Mouse (Mus musculus) thymus, adult 18-20 months (tissue): ENCODE measurements at regions not wholly inside any gene's neighbourhood (a gene's known extent, or its start where the extent isn't known, plus 50 kb on each side); places are given as distances from the start of the nearest gene placed in this dataset.

Experiments
- DNase-seq, 2 experiments: peaks; one replicate each; pipeline ENCODE4 v3.0.0; 2022; ENCODE audit warnings: mixed read lengths in 2 of 2

DNA sequence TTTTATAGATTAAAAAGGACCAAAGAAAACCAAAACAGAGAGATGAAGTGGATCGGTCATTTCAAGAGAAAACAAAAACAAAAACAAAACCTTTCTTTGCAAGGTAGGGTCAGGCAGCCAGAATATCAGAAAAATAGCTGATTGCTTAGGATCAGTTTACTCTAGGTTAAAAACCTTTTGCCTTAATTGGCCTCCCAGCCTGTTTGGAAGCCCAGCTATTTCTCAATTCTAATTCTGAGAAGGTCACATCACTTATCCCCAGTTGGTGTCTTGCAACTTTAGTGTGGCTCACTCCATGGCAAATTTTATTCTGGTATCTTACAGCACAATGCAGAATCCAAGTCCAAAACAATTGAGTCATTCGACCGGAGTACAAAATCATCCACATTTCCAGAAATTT, 70.0 kb downstream of the 1190002N15Rik start:
- no peak for DNase-seq

DNA sequence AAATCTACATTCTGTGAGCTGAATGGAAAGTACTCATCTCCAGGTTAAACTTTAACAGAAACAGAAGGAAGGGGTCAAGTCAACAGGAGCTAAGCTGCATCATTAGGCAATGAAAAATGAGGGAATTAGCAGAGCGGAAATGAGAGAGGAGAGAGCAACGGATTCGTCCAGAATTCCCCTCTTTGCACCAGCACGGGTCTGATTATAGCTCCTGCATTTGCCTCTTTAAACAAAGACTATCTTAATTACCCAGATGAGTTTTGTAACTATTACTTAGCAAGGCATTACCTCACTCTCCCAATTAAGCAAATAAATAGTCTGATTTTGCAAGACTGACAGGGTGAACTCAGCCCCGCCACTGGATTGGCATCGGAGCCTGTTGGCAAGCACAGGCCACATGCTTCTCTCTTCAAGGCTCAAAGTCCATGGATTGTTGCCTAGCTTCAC, 81.8 kb downstream of the 1190002N15Rik start:
- DNase-seq = no peak

DNA sequence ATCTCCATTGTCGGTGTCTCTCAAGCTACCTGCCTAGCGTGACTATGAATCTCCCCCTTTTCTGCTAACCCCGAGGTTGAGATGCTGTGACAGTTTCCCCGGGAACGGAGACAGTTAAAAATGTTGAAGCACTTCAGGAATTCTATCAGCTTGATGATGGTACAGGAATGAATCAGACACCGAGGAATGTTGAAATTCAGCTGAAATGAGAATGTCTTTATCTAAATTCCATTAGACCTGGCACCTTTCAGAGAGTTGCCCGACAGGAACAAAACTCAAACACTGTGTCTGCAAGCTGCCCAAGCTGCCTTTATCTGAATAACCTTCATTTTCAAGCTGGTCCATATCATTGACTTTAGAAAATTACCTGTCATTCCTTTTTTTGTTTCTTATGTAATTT, 82.4 kb downstream of the 1190002N15Rik start:
- DNase-seq = no peak

DNA sequence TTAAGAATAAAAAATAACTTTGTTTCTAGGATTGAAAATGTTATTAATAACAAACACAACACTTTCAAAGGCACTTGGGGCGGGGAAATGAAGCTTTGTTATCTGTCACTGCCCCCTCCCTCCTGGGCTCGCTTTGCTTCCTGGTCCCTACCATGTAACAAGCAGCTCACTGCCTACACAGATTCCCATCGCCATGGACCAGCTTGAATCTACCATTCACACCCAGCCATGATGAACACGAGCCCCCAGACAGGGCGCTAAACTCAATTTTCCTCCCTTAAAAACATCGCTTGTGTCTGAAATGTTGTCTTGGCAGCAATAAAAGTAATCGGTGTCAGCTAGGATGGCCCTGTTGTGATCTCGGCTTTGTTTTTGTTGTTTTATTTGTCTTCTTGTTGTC, 88.0 kb downstream of the 1190002N15Rik start:
- DNase-seq = no peak

DNA sequence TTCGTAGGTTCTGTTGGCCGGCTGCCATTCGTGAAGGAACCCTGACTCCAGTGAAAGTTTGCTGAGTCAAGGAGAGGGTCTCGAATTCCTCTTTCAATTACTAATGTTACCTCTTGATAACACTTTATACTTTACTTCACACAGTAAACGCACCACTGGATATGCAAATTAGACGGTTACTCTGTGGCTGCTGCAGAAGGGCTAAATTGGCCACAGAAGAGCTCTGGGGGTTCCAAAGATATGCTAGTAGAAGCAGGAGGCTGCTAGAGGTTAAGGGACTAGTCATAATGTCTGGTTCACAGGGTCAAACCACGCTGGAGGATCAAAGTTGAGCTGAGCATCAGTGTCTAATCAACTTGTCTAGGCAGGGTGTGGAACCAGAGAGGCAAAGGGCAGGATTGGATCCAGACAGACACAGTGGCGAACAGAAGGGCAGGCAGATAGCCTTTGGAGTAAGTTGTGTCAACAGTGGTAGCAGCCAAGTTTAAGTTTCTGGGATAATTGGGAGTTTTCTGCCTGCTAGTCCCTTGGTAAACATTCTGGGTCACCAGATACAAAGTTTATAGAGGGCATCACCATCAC, 91.6 kb downstream of the 1190002N15Rik start:
- DNase-seq = no peak

DNA sequence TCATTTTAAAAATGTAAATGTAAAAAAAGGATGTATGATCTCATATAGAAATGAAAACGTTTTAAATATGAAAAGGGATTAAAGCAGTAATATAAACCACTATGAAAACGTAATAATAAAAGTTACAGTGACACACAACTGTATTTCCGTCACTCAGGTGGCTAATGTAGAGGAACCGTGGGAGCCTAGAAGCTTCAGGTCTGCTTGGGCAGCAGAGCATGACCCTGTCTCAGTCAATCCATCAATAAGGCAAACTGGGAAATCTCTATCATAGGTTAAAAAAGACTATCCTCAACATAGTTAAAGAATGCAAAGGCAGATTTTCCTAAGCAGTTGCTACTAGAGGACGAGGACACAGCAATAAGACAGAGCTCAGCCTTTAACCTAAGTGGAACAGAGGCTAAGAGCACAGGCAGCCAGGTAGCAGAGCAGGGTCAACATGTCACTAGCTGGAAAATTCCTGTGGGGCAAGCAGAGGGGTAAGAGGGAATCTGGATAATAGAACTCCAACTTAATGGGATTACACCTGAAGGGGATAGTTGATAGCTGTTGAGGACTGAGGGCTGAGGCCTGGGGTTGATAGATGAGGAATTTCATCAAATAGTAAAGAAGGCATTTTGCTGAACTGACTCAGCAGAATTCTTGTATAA, 93.6 kb downstream of the 1190002N15Rik start:
- no peak for DNase-seq

DNA sequence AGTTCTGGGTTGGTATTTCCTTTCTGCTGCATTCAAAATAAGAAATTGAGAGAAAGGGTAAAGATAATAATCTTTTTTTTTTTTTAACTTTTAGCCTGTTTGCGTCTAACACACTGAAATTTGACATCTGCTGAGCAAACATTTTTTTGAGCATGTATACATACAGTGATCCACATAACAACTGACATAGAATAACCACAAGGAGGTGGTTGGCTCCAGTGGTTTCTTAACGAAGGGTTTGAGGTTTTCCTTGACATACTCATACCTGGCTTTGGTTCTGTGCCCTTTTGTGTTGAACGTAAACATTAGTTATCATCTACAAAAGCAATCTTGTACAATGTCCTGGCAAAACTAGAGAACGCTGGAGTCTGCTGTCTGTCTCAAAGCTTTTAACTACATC, 96.5 kb downstream of the 1190002N15Rik start:
- peak in 1 of 2 experiments; percentile 4 for DNase-seq

DNA sequence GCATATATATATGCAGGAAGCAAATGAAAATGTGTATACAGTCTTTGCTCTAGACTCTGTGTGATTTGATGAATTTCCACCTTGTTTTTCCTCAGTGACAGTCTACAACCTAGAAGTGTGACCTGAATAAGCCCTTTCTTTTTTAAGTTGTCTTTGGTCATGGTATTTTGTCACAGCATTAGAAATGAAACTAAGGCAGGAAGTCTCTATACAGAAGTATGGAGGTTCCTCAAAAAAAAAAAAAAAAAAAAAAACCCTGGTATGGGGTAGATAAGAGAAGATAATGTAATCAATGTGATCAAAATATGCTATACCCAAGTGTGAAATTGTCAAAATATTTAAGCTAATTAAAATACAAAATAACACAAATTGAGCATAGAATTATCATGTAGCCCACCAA, 104.4 kb downstream of the 1190002N15Rik start:
- no peak for DNase-seq

DNA sequence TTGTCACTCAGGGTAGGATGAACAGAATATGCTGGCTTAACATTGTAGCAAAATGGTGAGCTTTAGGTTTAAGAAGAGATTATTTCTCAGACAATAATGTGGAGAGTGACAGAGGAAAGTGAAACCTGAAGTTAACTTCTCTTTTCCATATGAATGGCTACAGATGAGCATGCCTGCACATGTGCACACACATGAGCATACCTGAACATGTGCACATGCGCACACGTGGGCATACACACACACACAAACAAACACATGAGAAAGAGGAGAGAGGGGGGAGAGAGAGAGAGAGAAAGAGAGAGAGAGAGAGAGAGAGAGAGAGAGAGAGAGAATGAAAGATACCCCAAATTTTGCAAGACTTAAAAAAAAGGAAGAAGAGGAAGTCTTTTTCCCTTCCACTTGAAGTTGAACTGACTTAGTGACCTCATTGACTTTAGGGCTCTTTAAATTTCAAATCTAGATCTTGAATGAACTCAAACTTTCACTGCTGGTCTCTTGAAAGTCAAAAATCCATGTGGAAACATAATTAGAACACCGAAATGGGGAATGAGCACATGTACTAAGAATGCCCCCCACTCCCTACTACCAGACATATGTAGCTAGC, 105.6 kb downstream of the 1190002N15Rik start:
- no peak for DNase-seq

DNA sequence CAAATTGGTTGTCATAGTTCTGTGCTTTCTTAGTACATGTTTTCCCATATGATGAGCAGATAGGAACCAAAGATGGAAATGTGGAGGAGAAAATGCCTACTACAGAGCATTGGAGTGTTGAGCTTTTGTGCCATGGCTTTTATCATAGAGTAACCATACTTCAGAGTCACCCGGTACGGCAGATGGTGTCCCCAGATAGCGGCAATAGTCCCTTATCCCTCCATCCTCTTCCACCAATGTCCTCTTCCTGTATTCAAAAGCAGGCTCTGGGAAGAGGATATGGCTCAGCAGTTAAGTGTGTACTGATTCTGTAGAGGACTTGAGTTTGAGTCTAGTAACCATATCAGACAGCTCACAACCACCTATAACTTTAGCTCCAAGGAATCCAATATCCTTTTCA, 106.3 kb downstream of the 1190002N15Rik start:
- no peak for DNase-seq

DNA sequence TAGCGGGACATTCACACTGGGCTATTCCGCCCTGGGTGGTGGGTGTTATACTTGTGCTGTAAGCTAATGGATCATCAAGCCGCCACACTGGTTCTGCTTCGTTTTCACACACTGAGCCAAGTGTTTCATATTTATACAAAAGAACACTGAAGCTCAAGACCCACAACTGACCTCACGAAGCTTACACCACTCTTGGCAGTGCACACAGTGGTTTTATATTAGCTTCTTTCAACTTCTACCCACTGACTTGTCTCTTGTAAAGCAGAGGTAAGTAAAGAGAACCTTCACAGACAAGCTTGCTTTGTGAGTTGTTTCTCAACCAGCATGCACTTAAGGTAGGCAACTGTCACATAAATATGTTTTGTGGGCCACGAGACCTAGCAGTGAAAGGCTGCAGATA, 106.9 kb downstream of the 1190002N15Rik start:
- no peak for DNase-seq

DNA sequence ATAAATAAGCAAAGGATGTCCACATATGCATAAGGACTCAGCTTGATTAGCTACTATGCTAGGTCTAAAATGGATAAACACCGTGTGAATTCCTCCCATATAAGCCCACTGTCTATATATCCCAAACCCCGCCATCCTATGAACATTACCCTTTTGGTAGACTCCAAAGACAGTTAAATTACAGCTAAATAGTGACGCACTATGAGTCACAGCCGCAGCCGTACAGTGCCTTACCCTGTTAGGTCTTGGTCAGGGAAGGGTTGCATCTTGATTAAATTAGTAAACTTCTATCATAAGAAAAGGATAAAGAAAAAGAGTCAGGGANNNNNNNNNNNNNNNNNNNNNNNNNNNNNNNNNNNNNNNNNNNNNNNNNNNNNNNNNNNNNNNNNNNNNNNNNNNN, 111.1 kb downstream of the 1190002N15Rik start:
- no peak for DNase-seq

DNA sequence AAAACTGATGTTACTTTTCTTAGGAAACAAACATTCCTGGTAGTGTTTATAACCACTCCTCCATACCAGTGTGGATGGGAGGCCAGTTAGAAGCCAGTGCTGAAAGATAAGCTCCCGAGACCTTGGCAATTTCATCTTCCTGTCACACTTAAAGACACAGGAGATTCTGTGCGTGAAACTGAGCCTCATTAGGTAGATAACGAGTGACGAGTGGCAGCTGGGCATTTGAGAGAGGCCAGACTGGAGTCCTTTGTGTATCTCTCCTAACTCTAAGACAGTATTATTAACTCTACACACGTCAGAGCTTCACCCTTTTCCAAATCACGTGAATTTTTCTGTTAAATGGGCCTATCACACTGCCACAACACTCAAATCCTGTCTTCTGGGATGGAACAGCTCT, 112.1 kb downstream of the 1190002N15Rik start:
- no peak for DNase-seq

DNA sequence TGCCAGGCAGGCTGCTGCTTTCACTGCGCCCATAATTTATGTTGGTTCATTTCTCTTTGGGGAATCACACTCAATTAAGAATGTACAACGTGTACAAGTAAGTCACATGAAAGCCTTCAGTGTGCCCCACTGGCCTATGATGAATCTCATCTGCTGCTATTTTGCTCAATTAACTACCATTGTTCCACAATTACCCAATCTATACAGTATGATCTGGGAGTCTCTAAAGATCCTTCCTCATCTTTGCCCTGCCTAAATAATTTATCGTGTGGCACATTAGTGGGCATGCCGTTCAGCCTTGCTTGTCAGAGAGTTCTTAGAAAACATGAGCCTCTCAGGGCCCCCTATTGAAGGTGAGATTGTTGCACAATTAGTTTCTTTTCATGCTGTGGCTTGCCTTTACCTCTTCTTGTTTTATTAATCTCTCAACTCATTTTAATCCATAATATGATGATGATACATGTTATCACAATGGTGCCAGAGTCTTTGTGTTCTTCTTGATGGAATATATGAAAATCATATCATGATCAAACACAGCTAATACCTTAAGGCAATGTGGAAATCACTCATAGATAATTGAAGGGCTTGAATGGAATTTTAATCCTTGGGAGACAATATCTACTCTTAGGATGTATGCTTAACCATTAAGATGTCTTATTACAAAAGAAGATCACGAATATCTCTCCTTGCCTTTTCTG, 113.3 kb downstream of the 1190002N15Rik start:
- no peak for DNase-seq

DNA sequence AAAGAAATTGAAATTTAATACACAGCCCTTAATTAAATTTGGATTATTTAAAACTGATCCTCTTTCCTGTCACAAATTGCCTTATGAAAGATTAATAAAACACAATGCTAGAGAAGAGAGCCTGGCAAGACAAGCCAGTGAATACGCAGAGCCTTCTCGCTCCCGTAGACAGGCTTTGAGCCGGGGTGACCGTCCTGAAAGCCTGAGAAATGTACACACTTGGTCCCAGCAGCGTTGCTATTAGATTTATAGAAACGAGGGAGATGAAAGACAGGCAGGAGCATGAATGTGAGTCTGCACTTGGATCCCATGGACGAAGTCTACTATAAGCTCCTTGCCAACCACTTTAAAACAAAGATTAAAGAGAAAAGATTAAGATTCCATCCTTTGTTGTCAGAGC, 127.3 kb downstream of the 1190002N15Rik start:
- no peak for DNase-seq

DNA sequence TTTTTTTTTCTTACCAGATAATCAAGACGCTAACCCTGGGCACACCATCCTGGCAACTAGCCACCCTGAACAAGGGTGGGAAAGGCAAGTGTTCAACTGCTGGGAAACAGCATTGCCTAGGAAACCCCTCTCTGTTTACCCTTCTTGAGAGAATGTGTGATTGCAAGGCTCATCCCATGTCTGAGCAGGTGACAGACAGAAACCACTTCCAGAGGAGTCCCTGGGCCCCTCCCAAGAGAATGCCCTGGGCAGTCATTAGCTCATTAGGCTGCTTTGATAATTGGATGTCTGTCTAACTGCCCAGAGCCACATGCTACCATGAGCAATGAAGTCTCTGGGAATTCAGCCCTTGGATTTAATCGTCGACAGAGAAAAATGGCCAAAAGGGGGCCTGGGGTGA, 127.8 kb downstream of the 1190002N15Rik start:
- DNase-seq = no peak

DNA sequence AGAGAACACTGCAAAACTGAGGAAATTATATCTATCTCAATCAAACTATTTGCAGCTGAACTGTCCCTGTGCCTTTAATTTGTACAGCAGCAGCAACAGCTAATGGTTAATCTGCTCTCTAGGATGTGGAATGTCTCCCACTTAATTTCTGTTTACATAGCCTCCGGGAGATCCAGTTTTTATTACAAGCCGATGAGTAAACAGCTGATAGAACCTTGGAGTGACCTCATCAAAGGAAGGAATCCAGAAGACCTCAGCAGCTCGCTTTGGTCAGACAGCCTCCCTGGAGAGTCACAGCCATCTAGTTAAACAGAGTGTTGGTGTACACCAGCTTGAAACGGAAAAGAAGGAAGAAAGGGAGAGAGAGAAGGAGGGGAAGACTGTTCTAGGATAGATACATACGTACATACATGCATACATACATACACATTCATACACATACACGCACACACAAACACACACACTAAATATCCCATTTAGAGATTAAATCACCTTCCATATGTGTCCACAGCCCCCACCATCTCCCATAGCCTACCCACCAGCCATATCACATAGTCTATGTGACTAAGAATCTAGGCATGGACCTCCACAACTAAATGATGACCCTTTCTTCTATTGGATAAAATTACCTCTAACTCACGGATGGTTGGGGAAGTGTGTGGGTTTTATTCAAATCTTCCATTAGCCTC, 129.1 kb downstream of the 1190002N15Rik start:
- DNase-seq = no peak

DNA sequence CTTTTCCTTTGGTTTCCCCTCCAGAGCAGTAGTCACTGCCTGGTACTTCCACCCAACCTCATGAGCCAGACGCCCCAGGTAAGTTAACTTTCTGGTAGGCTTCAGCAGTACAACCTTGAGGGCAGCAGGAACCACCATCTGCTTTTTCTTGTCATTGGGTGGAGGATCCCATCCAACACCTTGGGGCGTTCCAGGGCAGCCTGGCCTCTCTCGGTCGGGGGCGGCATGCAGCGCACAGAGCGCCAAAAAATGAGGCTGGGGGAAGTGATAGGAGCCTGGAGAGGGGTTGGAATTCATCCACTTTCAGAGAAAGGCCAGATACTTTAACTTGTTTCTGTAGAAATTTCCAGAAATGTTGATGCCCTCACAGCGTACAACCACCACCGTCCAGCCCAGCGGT, 130.2 kb downstream of the 1190002N15Rik start:
- DNase-seq = no peak

DNA sequence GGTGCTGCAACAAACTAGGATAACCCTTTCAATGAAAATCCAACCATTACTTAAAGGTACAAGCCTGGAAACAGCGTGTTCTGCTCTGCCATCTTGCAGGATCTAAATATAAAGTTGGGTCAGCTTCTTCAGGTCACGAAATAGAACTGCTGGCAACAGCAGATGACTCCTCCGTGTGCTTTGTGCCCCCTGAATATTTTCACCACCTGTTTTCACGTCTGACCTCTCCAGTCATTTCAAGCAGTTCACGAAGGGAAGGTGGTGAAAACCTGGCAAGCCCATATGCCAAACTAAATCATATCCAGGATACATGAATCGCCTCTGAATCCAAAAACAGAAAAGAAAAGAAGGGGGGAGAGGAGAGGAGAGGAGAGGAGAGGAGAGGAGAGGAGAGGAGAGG, 133.3 kb downstream of the 1190002N15Rik start:
- no peak for DNase-seq

DNA sequence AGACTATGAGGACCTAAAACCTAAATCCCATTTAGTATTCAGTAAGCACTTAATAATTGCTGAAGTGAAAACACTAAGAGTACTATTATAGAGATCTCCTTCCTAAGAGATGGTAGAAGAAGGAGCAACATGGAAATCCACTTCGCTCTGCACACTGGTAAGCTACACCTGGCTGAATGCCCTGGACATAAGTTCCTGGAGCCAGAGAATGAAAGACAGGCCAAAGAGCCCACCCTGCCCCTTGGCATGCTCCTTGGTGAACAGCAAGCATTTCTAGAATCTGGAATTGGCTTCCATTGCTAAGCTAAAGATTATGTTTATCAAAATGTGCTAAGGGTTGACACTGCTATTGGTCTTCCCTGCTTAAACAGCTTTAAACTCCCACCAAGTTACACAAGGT, 137.3 kb downstream of the 1190002N15Rik start:
- DNase-seq = no peak

DNA sequence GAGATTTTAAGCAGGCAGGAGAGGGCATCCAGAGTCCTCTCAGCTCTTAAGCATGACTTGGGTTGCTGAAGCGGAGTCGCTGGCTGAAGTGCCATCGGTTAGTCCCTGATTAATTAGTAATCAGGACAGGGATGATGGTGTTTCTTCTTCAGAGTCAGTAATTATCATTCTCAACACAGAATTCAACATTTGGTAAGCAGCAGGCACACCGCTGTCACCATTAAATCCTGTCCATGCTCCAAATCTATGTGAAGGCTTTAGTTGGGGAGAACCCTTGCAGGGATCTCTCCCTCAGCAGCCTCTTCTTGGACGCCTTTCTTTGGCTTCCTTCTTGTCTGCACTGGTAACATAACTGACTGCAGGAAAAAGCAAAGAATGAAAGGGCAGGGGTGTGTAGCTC, 142.7 kb downstream of the 1190002N15Rik start:
- DNase-seq = no peak

DNA sequence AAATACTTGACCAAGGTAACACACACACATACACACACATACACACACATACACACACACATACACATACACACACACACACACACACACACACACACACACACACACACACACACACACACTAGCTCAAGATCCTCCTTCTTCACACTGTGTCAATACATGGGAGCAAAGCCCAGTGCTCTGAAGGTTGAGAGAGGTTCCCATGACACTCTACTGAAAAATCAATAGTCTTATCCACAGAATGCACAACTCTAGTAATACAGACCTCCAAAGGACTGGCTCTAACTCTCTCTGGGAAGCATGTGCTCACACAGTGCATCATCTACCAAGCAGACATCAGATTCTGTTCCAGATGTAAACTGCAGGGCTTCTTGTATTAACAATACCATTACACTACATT, 151.7 kb downstream of the 1190002N15Rik start:
- no peak for DNase-seq

DNA sequence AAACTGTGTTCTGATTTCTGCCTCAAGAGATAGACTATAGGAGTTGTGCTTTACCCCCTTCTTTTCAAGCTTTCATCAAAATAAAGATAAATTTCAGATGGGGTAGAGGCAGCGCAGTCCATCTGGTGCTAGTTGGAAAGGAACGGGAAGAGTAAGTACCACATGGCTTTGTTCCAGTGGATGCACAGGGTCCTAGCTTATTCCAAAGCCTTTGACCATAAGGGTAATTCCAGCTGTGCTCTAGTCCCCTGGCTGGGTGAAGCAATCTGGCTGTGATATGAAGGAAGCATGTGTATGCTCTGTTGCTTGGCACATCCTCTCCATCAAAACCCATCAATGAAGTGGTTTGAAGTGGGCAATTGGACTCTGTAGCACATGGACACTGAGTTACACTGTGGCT, 155.6 kb downstream of the 1190002N15Rik start:
- no peak for DNase-seq
